Comparison of ENCODE assay signal across 20 mouse cellular contexts in genomic region chr8:79074986-79075385, GRCm38 (mm10). TPM values are rescaled to one million over a fixed set of nuclear protein-coding genes. Genes with fewer than 3 reads are reported as not detected.
A peak's percentile ranks its signal among the peaks of the same experiment; 100 is the strongest.
DNase-seq lines count a peak whose midpoint lies in the region; ATAC-seq and TF ChIP-seq lines count a peak whose summit lies in the region.
"Had no signal": no experiment of that assay in that cellular context is flagged by ENCODE, and none has a peak within 500 bp of the region (broad histone marks: within the 10 kb centered on the region; RNA-seq: fewer than 3 reads in every experiment).

No protein-coding gene starts in this region.

- no peak overlapping the region for H3K4me3 ChIP-seq in forebrain, embryonic 14.5 days (ENCODE audit: low read depth, low read length)
- H3K4me3 ChIP-seq in forebrain, embryonic 13.5 days: no peak overlapping the region
- H3K4me3 ChIP-seq in liver, postnatal 0 days (ENCODE audit: low read depth, low read length): no peak overlapping the region
- H3K4me3 ChIP-seq: forebrain, embryonic 12.5 days; limb, embryonic 13.5 days; lung, embryonic 15.5 days; neural tube, embryonic 12.5 days had no signal

- no peak for TF ChIP-seq CTCF in liver, postnatal 0 days (IDR thresholded peaks at IDR 0.05; ENCODE audit: low read depth)

- DNase-seq in forebrain, embryonic 14.5 days (ENCODE audit: low spot score): peak; percentile 30
- peak; percentile 33 for DNase-seq in liver, postnatal 0 days
- no peak for DNase-seq in liver
- DNase-seq in testis, postnatal 14 days (ENCODE audit: low spot score): peak; percentile 20
- DNase-seq in testis, postnatal 10 days (ENCODE audit: low spot score): no peak
- DNase-seq in skeletal muscle tissue, adult 2 months (ENCODE audit: low read depth, low spot score): peak; percentile 19
- DNase-seq: cerebellum, adult 11 months; cerebellum, postnatal 25 days; kidney, adult 18-20 months; kidney, postnatal 25 days; layer of hippocampus, adult 9-11 months; retina, postnatal 1 day; right cerebral cortex, postnatal 4 days; thymus, adult 2 months had no signal

- H3K36me3 ChIP-seq in forebrain, embryonic 14.5 days (ENCODE audit: control insufficient read depth, insufficient read depth, low read length): peaks cover 35% of the 10 kb centered on the region
- peaks cover 43% of the 10 kb centered on the region for H3K36me3 ChIP-seq in forebrain, embryonic 13.5 days (ENCODE audit: poor library complexity, severe bottlenecking)
- H3K36me3 ChIP-seq in liver, postnatal 0 days (replicated peaks; ENCODE audit: insufficient read depth, low read length): no peaks in the 10 kb centered on the region; the same call in 1 of the 2 replicates

- 86% methylated on average over 9 of the region's 9 CpGs for WGBS in forebrain, embryonic 14.5 days
- 91% methylated on average over 9 of the region's 9 CpGs for WGBS in forebrain, embryonic 13.5 days
- WGBS in liver, postnatal 0 days (ENCODE audit: insufficient replicate concordance): 64% methylated on average over 9 of the region's 9 CpGs

- peaks cover 18% of the 10 kb centered on the region for H3K4me1 ChIP-seq in forebrain, embryonic 14.5 days (ENCODE audit: control insufficient read depth, insufficient read depth, low read length)
- peaks cover 29% of the 10 kb centered on the region for H3K4me1 ChIP-seq in forebrain, embryonic 13.5 days
- H3K4me1 ChIP-seq in liver, postnatal 0 days (ENCODE audit: insufficient read depth): peaks cover 8% of the 10 kb centered on the region

- no peak overlapping the region for H3K9ac ChIP-seq in forebrain, embryonic 14.5 days (ENCODE audit: low read length)
- H3K9ac ChIP-seq in forebrain, embryonic 13.5 days: no peak overlapping the region
- H3K9ac ChIP-seq in liver, postnatal 0 days (replicated peaks): no peak overlapping the region
- H3K9ac ChIP-seq: forebrain, embryonic 12.5 days; limb, embryonic 13.5 days; lung, embryonic 15.5 days; neural tube, embryonic 12.5 days had no signal

- ATAC-seq in forebrain, embryonic 14.5 days: no peak
- no peak for ATAC-seq in forebrain, embryonic 13.5 days
- peak; percentile 89 for ATAC-seq in liver, postnatal 0 days
- no peak for ATAC-seq in granulocyte monocyte progenitor cell, adult 5-6 weeks (replicated peaks; ENCODE audit: poor library complexity, severe bottlenecking)

- no peak overlapping the region for H3K27ac ChIP-seq in forebrain, embryonic 14.5 days (ENCODE audit: low read depth, low read length)
- H3K27ac ChIP-seq in forebrain, embryonic 13.5 days: no peak overlapping the region
- no peak overlapping the region for H3K27ac ChIP-seq in liver, postnatal 0 days (ENCODE audit: low read depth)
- H3K27ac ChIP-seq: forebrain, embryonic 12.5 days; limb, embryonic 13.5 days; lung, embryonic 15.5 days; neural tube, embryonic 12.5 days had no signal

- no peak overlapping the region for H3K4me2 ChIP-seq in forebrain, embryonic 14.5 days (ENCODE audit: low read length)
- no peak overlapping the region for H3K4me2 ChIP-seq in forebrain, embryonic 13.5 days
- H3K4me2 ChIP-seq in liver, postnatal 0 days (ENCODE audit: low read depth, low read length): no peak overlapping the region
- H3K4me2 ChIP-seq: forebrain, embryonic 12.5 days; limb, embryonic 13.5 days; lung, embryonic 15.5 days; neural tube, embryonic 12.5 days had no signal

- H3K9me3 ChIP-seq in forebrain, embryonic 14.5 days (replicated peaks; ENCODE audit: control insufficient read depth, low read length): no peaks in the 10 kb centered on the region
- no peaks in the 10 kb centered on the region for H3K9me3 ChIP-seq in forebrain, embryonic 13.5 days (replicated peaks)
- H3K9me3 ChIP-seq in liver, postnatal 0 days (ENCODE audit: low read length): no peaks in the 10 kb centered on the region
- H3K9me3 ChIP-seq: forebrain, embryonic 12.5 days; limb, embryonic 13.5 days; lung, embryonic 15.5 days; neural tube, embryonic 12.5 days had no signal

- H3K27me3 ChIP-seq in forebrain, embryonic 14.5 days (replicated peaks; ENCODE audit: control insufficient read depth, insufficient read depth, low read length): no peaks in the 10 kb centered on the region
- no peaks in the 10 kb centered on the region for H3K27me3 ChIP-seq in forebrain, embryonic 13.5 days
- H3K27me3 ChIP-seq in liver, postnatal 0 days (ENCODE audit: insufficient read depth, low read length): no peaks in the 10 kb centered on the region
- H3K27me3 ChIP-seq: forebrain, embryonic 12.5 days; limb, embryonic 13.5 days; lung, embryonic 15.5 days; neural tube, embryonic 12.5 days had no signal

- no peak for TF ChIP-seq EP300 in liver, postnatal 0 days (IDR thresholded peaks at IDR 0.05; ENCODE audit: low read depth)

RNA-seq across cellular contexts. Expression of gene Zfp827, which starts 46.7 kb away (rescaled TPM):
- 10.2 and 12.2 TPM in 2 replicates for polyA plus RNA-seq in forebrain, embryonic 14.5 days (2014; fragmentation: Nextera tagmentation; extraction: Ambion mirVana)
- polyA plus RNA-seq in forebrain, embryonic 13.5 days (2015; fragmentation: Nextera tagmentation; extraction: Ambion mirVana): 10.2 and 10.3 TPM in 2 replicates
- 0.62 and 0.64 TPM in 2 replicates for polyA plus RNA-seq in liver, postnatal 0 days (2015; fragmentation: Nextera tagmentation; extraction: Ambion mirVana)
- total RNA-seq in granulocyte monocyte progenitor cell, adult 5-6 weeks (2014; fragmentation: Nextera tagmentation): 0.71 and 2.1 TPM in 2 replicates
- 0.10 and 0.39 TPM in 2 replicates for total RNA-seq in granulocyte monocyte progenitor cell, adult 5-6 weeks (2017)

Comparison
In these comparisons a context has a peak if more than half of its experiments do, and no peak if none do; other contexts are left out.
1. DNase-seq: peak in forebrain, embryonic 14.5 days (single experiment), liver, postnatal 0 days (single experiment), testis, postnatal 14 days (single experiment) and skeletal muscle tissue, adult 2 months (single experiment); none in liver (single experiment) and testis, postnatal 10 days (single experiment).